18 mouse cellular contexts compared by ENCODE assay signal in genomic region chr8:15394722-15395115, GRCm38 (mm10).
DNase-seq lines count a peak whose midpoint lies in the region; ATAC-seq lines count a peak whose summit lies in the region.
"Had no signal": no experiment of that assay in that cellular context is flagged by ENCODE, and none has a peak within 500 bp of the region (broad histone marks: within the 10 kb centered on the region; RNA-seq: fewer than 3 reads in every experiment).

No protein-coding gene starts in this region.

- 51% methylated on average over 4 of the region's 4 CpGs for WGBS in midbrain, embryonic 14.5 days
- 51% methylated on average over 4 of the region's 4 CpGs for WGBS in midbrain, embryonic 13.5 days
- 51% methylated on average over 4 of the region's 4 CpGs for WGBS in hindbrain, embryonic 13.5 days

- no peak for ATAC-seq in midbrain, embryonic 14.5 days (ENCODE audit: low FRiP score, low TSS enrichment)
- ATAC-seq in midbrain, embryonic 13.5 days = no peak
- peak; percentile 14; the same call in 1 of the 2 replicates for ATAC-seq in hindbrain, embryonic 13.5 days (ENCODE audit: low FRiP score)
- ATAC-seq: CD4-positive, CD25-positive, alpha-beta regulatory T cell, adult 4 months; intestine, embryonic 15.5 days; liver, embryonic 12.5 days had no signal

- no peak overlapping the region for H3K4me2 ChIP-seq in midbrain, embryonic 14.5 days (ENCODE audit: low read length)
- H3K4me2 ChIP-seq in midbrain, embryonic 13.5 days (replicated peaks) = no peak overlapping the region
- no peak overlapping the region for H3K4me2 ChIP-seq in hindbrain, embryonic 13.5 days
- H3K4me2 ChIP-seq: embryonic facial prominence, embryonic 15.5 days; intestine, embryonic 15.5 days; liver, embryonic 12.5 days; neural tube, embryonic 15.5 days had no signal

- H3K27ac ChIP-seq in midbrain, embryonic 14.5 days (replicated peaks; ENCODE audit: low read depth, low read length) = peak overlapping the region; percentile 28; the same call in 1 of the 2 replicates
- H3K27ac ChIP-seq in midbrain, embryonic 13.5 days = no peak overlapping the region
- no peak overlapping the region for H3K27ac ChIP-seq in hindbrain, embryonic 13.5 days
- H3K27ac ChIP-seq: embryonic facial prominence, embryonic 15.5 days; intestine, embryonic 15.5 days; kidney, postnatal 0 days; liver, embryonic 12.5 days; neural tube, embryonic 15.5 days had no signal

- DNase-seq in heart, adult 18-20 months = peak; percentile 2 to 16
- no peak for DNase-seq in heart, postnatal 4 days
- no peak for DNase-seq in midbrain, embryonic 14.5 days
- peak; percentile 48 for DNase-seq in adrenal gland, postnatal 14 days
- no peak for DNase-seq in left cerebral cortex, adult 18-20 months (ENCODE audit: low spot score in 2 of 2)
- DNase-seq: cerebellum, postnatal 14 days; heart, postnatal 10 days; layer of hippocampus, adult 9-11 months; right cerebral cortex, postnatal 14 days; thymus, adult 18-20 months had no signal

- H3K9ac ChIP-seq in midbrain, embryonic 14.5 days (replicated peaks; ENCODE audit: low read length) = no peak overlapping the region
- no peak overlapping the region for H3K9ac ChIP-seq in midbrain, embryonic 13.5 days (replicated peaks)
- no peak overlapping the region for H3K9ac ChIP-seq in hindbrain, embryonic 13.5 days
- H3K9ac ChIP-seq: embryonic facial prominence, embryonic 15.5 days; intestine, embryonic 15.5 days; liver, embryonic 12.5 days; neural tube, embryonic 15.5 days had no signal

- peaks cover 9% of the 10 kb centered on the region; the same call in 1 of the 2 replicates for H3K4me1 ChIP-seq in midbrain, embryonic 14.5 days (ENCODE audit: control insufficient read depth, insufficient read depth, low read length)
- H3K4me1 ChIP-seq in midbrain, embryonic 13.5 days (replicated peaks) = peaks cover 17% of the 10 kb centered on the region
- peaks cover 10% of the 10 kb centered on the region; the same call in 1 of the 2 replicates for H3K4me1 ChIP-seq in hindbrain, embryonic 13.5 days (replicated peaks)
- H3K4me1 ChIP-seq: embryonic facial prominence, embryonic 15.5 days; intestine, embryonic 15.5 days; liver, embryonic 12.5 days had no signal

- H3K9me3 ChIP-seq in midbrain, embryonic 14.5 days (ENCODE audit: control insufficient read depth, low read length) = no peaks in the 10 kb centered on the region
- H3K9me3 ChIP-seq in midbrain, embryonic 13.5 days = no peaks in the 10 kb centered on the region
- H3K9me3 ChIP-seq in hindbrain, embryonic 13.5 days = no peaks in the 10 kb centered on the region
- H3K9me3 ChIP-seq: embryonic facial prominence, embryonic 15.5 days; intestine, embryonic 15.5 days; liver, embryonic 12.5 days; neural tube, embryonic 15.5 days had no signal

- H3K36me3 ChIP-seq in midbrain, embryonic 14.5 days (ENCODE audit: control insufficient read depth, insufficient read depth, low read length) = no peaks in the 10 kb centered on the region
- H3K36me3 ChIP-seq in midbrain, embryonic 13.5 days = no peaks in the 10 kb centered on the region
- H3K36me3 ChIP-seq in hindbrain, embryonic 13.5 days = no peaks in the 10 kb centered on the region
- H3K36me3 ChIP-seq: embryonic facial prominence, embryonic 15.5 days; intestine, embryonic 15.5 days; liver, embryonic 12.5 days; neural tube, embryonic 15.5 days had no signal

- H3K27me3 ChIP-seq in midbrain, embryonic 14.5 days (ENCODE audit: control insufficient read depth, insufficient read depth, low read length) = no peaks in the 10 kb centered on the region
- no peaks in the 10 kb centered on the region for H3K27me3 ChIP-seq in midbrain, embryonic 13.5 days
- H3K27me3 ChIP-seq in hindbrain, embryonic 13.5 days = no peaks in the 10 kb centered on the region
- H3K27me3 ChIP-seq: embryonic facial prominence, embryonic 15.5 days; intestine, embryonic 15.5 days; liver, embryonic 12.5 days; neural tube, embryonic 15.5 days had no signal

- H3K4me3 ChIP-seq in midbrain, embryonic 14.5 days (replicated peaks; ENCODE audit: low read depth, low read length) = no peak overlapping the region
- no peak overlapping the region for H3K4me3 ChIP-seq in midbrain, embryonic 13.5 days (replicated peaks)
- no peak overlapping the region for H3K4me3 ChIP-seq in hindbrain, embryonic 13.5 days
- H3K4me3 ChIP-seq: embryonic facial prominence, embryonic 15.5 days; intestine, embryonic 15.5 days; liver, embryonic 12.5 days; neural tube, embryonic 15.5 days had no signal

Comparison
In these comparisons a context has a peak if more than half of its experiments do, and no peak if none do; other contexts are left out.
1. DNase-seq: peak in heart, adult 18-20 months (2 of 2) and adrenal gland, postnatal 14 days (single experiment); none in heart, postnatal 4 days (single experiment), midbrain, embryonic 14.5 days (single experiment) and left cerebral cortex, adult 18-20 months (0 of 2).